In genomic region chr4:137682961-137683453, GRCm38 (mm10) we compare ENCODE assay signal across 7 mouse cellular contexts. TPM values are rescaled to one million over a fixed set of nuclear protein-coding genes. Genes with fewer than 3 reads are reported as not detected.
DNase-seq lines count a peak whose midpoint lies in the region; ATAC-seq and TF ChIP-seq lines count a peak whose summit lies in the region.

No protein-coding gene starts in this region.

- WGBS in liver, embryonic 11.5 days: 52% methylated on average over 7 of the region's 7 CpGs

- DNase-seq in liver (peak; percentile 21), adipocyte (ENCODE audit: low spot score) (peak; percentile 18)
- no peak for DNase-seq in liver, embryonic 11.5 days (ENCODE audit: low spot score)
- DNase-seq in kidney, postnatal 36 days: peak; percentile 76 to 79
- peak; percentile 76 for DNase-seq in retina, embryonic 14.5 days (ENCODE audit: low spot score)
- DNase-seq in right cerebral cortex, postnatal 4 days: no peak

- H3K4me1 ChIP-seq in liver, embryonic 11.5 days (replicated peaks; ENCODE audit: control insufficient read depth, insufficient read depth, low read length): no peaks in the 10 kb centered on the region; the same call in 1 of the 2 replicates
- H3K4me1 ChIP-seq in cortical plate, adult 2 months (ENCODE audit: control insufficient read depth, insufficient read depth, low read length): peaks cover 18% of the 10 kb centered on the region

- H3K9ac ChIP-seq in liver, embryonic 11.5 days (ENCODE audit: low read depth, low read length): no peak overlapping the region

- ATAC-seq in liver, embryonic 11.5 days (replicated peaks; ENCODE audit: low FRiP score): no peak

- H3K4me3 ChIP-seq in liver, embryonic 11.5 days (ENCODE audit: low read depth, low read length): no peak overlapping the region
- H3K4me3 ChIP-seq in cortical plate, adult 2 months (ENCODE audit: insufficient read depth, low read length): no peak overlapping the region

- H3K9me3 ChIP-seq in liver, embryonic 11.5 days (ENCODE audit: control insufficient read depth, low read length): no peaks in the 10 kb centered on the region

- H3K36me3 ChIP-seq in liver, embryonic 11.5 days (ENCODE audit: control insufficient read depth, insufficient read depth, low read length): no peaks in the 10 kb centered on the region

- TF ChIP-seq CTCF in cortical plate, adult 2 months (IDR thresholded peaks at IDR 0.05; ENCODE audit: extremely low read depth, insufficient read depth, low read length): peak; percentile 78

- TF ChIP-seq POLR2A in cortical plate, adult 2 months (IDR thresholded peaks at IDR 0.05; ENCODE audit: extremely low read depth, insufficient read depth, low read length): no peak

- H3K27ac ChIP-seq in liver, embryonic 11.5 days (ENCODE audit: low read depth, low read length): no peak overlapping the region
- H3K27ac ChIP-seq in cortical plate, adult 2 months (ENCODE audit: insufficient read depth, low read length): no peak overlapping the region

- H3K4me2 ChIP-seq in liver, embryonic 11.5 days: no peak overlapping the region

- H3K27me3 ChIP-seq in liver, embryonic 11.5 days (replicated peaks; ENCODE audit: control insufficient read depth, insufficient read depth, low read length): peaks cover 60% of the 10 kb centered on the region

RNA-seq across cellular contexts. Expression of gene Rap1gap, which starts 18.5 kb away (rescaled TPM):
- 3.2 and 4.1 TPM in 2 replicates for polyA plus RNA-seq in liver, embryonic 11.5 days (2014; fragmentation: Nextera tagmentation; extraction: Ambion mirVana)
- polyA plus RNA-seq in cortical plate, adult 2 months (2012; rRNA removed): 339 and 383 TPM in 2 replicates

Comparison
In these comparisons a context has a peak if more than half of its experiments do, and no peak if none do; other contexts are left out.
1. DNase-seq: peak in liver (single experiment), adipocyte (single experiment), kidney, postnatal 36 days (2 of 2) and retina, embryonic 14.5 days (single experiment); none in liver, embryonic 11.5 days (single experiment) and right cerebral cortex, postnatal 4 days (single experiment).
2. RNA of gene Rap1gap, which starts 18.5 kb away (polyA plus RNA-seq): 339 to 383 TPM in cortical plate, adult 2 months; 3.2 to 4.1 TPM in liver, embryonic 11.5 days; every median in the first group is over 10 times any median in the second.